Comparison of ENCODE assay signal across 8 mouse cellular contexts in genomic region chr6:30957784-30958735, GRCm38 (mm10). TPM values are rescaled to one million over a fixed set of nuclear protein-coding genes. Genes with fewer than 3 reads are reported as not detected.
DNase-seq lines count a peak whose midpoint lies in the region; ATAC-seq lines count a peak whose summit lies in the region.

No protein-coding gene starts in this region.

- peaks cover 5% of the 10 kb centered on the region; the same call in 1 of the 2 replicates for H3K36me3 ChIP-seq in heart, embryonic 16.5 days (ENCODE audit: control insufficient read depth, insufficient read depth)
- H3K36me3 ChIP-seq in limb, embryonic 10.5 days = peaks cover 11% of the 10 kb centered on the region
- peaks cover 7% of the 10 kb centered on the region for H3K36me3 ChIP-seq in midbrain, embryonic 16.5 days (ENCODE audit: control insufficient read depth, insufficient read depth, low read length)

- no peaks in the 10 kb centered on the region for H3K4me1 ChIP-seq in heart, embryonic 16.5 days (ENCODE audit: control insufficient read depth, insufficient read depth, low read length)
- H3K4me1 ChIP-seq in limb, embryonic 10.5 days = peaks cover 8% of the 10 kb centered on the region
- no peaks in the 10 kb centered on the region for H3K4me1 ChIP-seq in midbrain, embryonic 16.5 days (ENCODE audit: control insufficient read depth, insufficient read depth, low read length)

- no peak for ATAC-seq in heart, embryonic 16.5 days (replicated peaks; ENCODE audit: extremely low read depth, insufficient read depth, low FRiP score)
- ATAC-seq in midbrain, embryonic 16.5 days = peak; percentile 48
- ATAC-seq in granulocyte monocyte progenitor cell, adult 5-6 weeks (replicated peaks; ENCODE audit: poor library complexity, severe bottlenecking) = no peak

- H3K9me3 ChIP-seq in heart, embryonic 16.5 days (replicated peaks; ENCODE audit: control insufficient read depth, low read length) = peaks cover 31% of the 10 kb centered on the region
- H3K9me3 ChIP-seq in limb, embryonic 10.5 days (replicated peaks) = peaks cover 27% of the 10 kb centered on the region
- peaks cover 45% of the 10 kb centered on the region for H3K9me3 ChIP-seq in midbrain, embryonic 16.5 days (replicated peaks; ENCODE audit: control insufficient read depth, low read length, poor library complexity, severe bottlenecking)

- H3K4me2 ChIP-seq in heart, embryonic 16.5 days (ENCODE audit: low read depth, low read length) = peak overlapping the region; percentile 88
- peak overlapping the region; percentile 63 for H3K4me2 ChIP-seq in midbrain, embryonic 16.5 days (ENCODE audit: low read length)

- DNase-seq in cerebellum, postnatal 36 days = peak; percentile 16 to 31
- no peak for DNase-seq in cerebellum, adult 8-10 months
- peak; percentile 15 for DNase-seq in urinary bladder, postnatal 25 days (ENCODE audit: low spot score)
- DNase-seq in urinary bladder, postnatal 36 days (ENCODE audit: low spot score in 2 of 2) = no peak
- DNase-seq in limb, embryonic 10.5 days (ENCODE audit: low spot score) = peak; percentile 57

- H3K27me3 ChIP-seq in heart, embryonic 16.5 days (ENCODE audit: control insufficient read depth, insufficient read depth, low read length) = peaks cover 33% of the 10 kb centered on the region
- peaks cover 60% of the 10 kb centered on the region for H3K27me3 ChIP-seq in limb, embryonic 10.5 days (ENCODE audit: low read depth, poor library complexity, severe bottlenecking)
- H3K27me3 ChIP-seq in midbrain, embryonic 16.5 days (ENCODE audit: control insufficient read depth, insufficient read depth, low read depth, low read length) = peaks cover 56% of the 10 kb centered on the region

- 7% methylated on average over 84 of the region's 84 CpGs for WGBS in heart, embryonic 16.5 days
- WGBS in limb, embryonic 10.5 days = 5% methylated on average over 84 of the region's 84 CpGs
- WGBS in midbrain, embryonic 16.5 days = 2% methylated on average over 77 of the region's 84 CpGs

- peak overlapping the region; percentile 65 for H3K9ac ChIP-seq in heart, embryonic 16.5 days (ENCODE audit: low read length)
- no peak overlapping the region for H3K9ac ChIP-seq in midbrain, embryonic 16.5 days (ENCODE audit: low read depth, low read length)

- H3K27ac ChIP-seq in heart, embryonic 16.5 days (ENCODE audit: low read length) = no peak overlapping the region
- H3K27ac ChIP-seq in limb, embryonic 10.5 days = peak overlapping the region; percentile 59
- no peak overlapping the region for H3K27ac ChIP-seq in midbrain, embryonic 16.5 days (ENCODE audit: low read length)

- H3K4me3 ChIP-seq in heart, embryonic 16.5 days (ENCODE audit: low read length) = peak overlapping the region; percentile 71
- peak overlapping the region; percentile 66 for H3K4me3 ChIP-seq in limb, embryonic 10.5 days
- H3K4me3 ChIP-seq in midbrain, embryonic 16.5 days (ENCODE audit: low read depth, low read length) = peak overlapping the region; percentile 43

RNA-seq across cellular contexts. Expression of gene Klf14, which starts 0.8 kb away (rescaled TPM):
- 1.9 TPM in 2 replicates for polyA plus RNA-seq in heart, embryonic 16.5 days (2015; fragmentation: Nextera tagmentation; extraction: Ambion mirVana)
- polyA plus RNA-seq in limb, embryonic 10.5 days (2016; fragmentation: Nextera tagmentation; extraction: Ambion mirVana) = 0.73 and 1.1 TPM in 2 replicates
- 0.17 and 0.28 TPM in 2 replicates for polyA plus RNA-seq in midbrain, embryonic 16.5 days (2015; fragmentation: Nextera tagmentation; extraction: Ambion mirVana)
- total RNA-seq in granulocyte monocyte progenitor cell, adult 5-6 weeks (2014; fragmentation: Nextera tagmentation) = not detected in 2 replicates
- total RNA-seq in granulocyte monocyte progenitor cell, adult 5-6 weeks (2017) = not detected in 2 replicates

RNA-seq across cellular contexts. Expression of gene Tsga13, which starts 42.7 kb away (rescaled TPM):
- polyA plus RNA-seq in heart, embryonic 16.5 days (2015; fragmentation: Nextera tagmentation; extraction: Ambion mirVana) = 0.12 TPM in 2 replicates
- polyA plus RNA-seq in limb, embryonic 10.5 days (2016; fragmentation: Nextera tagmentation; extraction: Ambion mirVana) = not detected in 2 replicates
- polyA plus RNA-seq in midbrain, embryonic 16.5 days (2015; fragmentation: Nextera tagmentation; extraction: Ambion mirVana) = 0.16 and 0.39 TPM in 2 replicates
- not detected in 2 replicates for total RNA-seq in granulocyte monocyte progenitor cell, adult 5-6 weeks (2014; fragmentation: Nextera tagmentation)
- total RNA-seq in granulocyte monocyte progenitor cell, adult 5-6 weeks (2017) = not detected in 2 replicates

Comparison
In these comparisons a context has a peak if more than half of its experiments do, and no peak if none do; other contexts are left out.
1. DNase-seq: peak in cerebellum, postnatal 36 days (2 of 2), urinary bladder, postnatal 25 days (single experiment) and limb, embryonic 10.5 days (single experiment); none in cerebellum, adult 8-10 months (single experiment) and urinary bladder, postnatal 36 days (0 of 2).
2. Peak in every context shown above with its lines, with median percentiles within 50 percentile points of each other: H3K4me3 ChIP-seq.